Mouse (Mus musculus) monocyte, adult 2 months (primary cell): ENCODE data around the gene Fubp3.

Experiments
- DNase-seq, 2 experiments: peaks; one replicate each; pipeline ENCODE4 v3.0.0; 2022; ENCODE audit warnings: low spot score in 2 of 2, low read depth in 1 of 2

Fubp3 gene

GRCm38 (mm10) chr2:31662939-31663803, 90.7 kb downstream of the Fubp3 start:
- no peak for DNase-seq

- DNase-seq: no peak
Observed at GRCm38 (mm10) chr2:31663804-31664180, 91.3 kb downstream of the Fubp3 start.
